Mouse (Mus musculus) neutrophil, adult 65 days (primary cell): ENCODE measurements around the gene Agtr1b. TPM values are rescaled to one million over a fixed set of nuclear protein-coding genes. Genes with fewer than 3 reads are reported as not detected.

ENCODE experiments used
- total RNA-seq: library from RNA; stranded (reverse); gene quantifications from 2 replicates; pipeline ENCODE4 v1.2.4, GENCODE M21; 2023

Gene Agtr1b
- total RNA-seq, result not detected in 2 replicates

DNA sequence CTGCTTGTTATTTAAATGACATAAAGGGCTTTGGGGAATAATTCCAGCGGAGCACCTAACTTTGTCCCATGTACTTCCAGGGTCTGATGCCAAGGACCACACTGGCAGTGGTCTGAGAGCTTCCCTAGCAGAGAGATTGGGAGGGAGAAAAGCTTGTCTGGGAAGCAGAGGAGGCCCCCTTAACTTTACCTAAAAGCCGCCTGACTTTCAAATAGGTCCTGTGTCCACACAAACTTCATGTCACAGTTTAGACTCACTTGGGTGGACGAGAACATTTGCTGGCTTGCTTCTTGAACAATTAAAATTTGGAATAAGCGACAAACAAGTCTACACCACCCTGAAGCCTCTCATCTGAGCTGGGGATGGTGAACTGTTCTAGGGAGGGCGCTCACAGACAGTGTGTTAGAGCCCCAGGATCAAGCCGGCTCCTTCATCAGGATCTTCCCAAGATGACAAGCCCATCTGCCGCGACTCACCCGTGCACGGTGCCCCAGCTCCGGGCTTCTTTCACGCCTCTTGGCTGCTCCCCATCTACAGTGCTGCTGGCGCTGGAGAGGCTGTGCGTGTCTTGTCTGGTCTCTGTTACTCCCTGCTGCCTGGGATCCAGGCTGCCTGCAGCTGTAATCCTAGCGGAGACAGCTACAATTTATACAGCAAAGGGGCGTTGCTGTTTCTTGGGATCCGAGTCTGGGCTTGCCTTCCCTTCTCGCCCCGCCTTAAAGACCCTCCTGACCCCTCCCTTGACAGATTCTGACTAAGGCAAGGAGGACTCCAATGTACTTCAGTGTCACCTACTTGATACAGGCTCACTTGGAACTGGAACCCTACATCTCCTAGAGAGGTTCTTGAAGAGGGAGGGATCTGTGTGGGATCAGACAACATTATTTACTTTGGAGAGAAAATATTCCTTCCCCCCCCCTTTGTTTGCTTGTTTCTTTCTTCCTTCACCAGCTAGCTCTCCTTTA, at the start of gene Agtr1b:
Gene Agtr1b, minus strand, starts transcription at position 620 of the 965 bp plus-strand sequence.

DNA sequence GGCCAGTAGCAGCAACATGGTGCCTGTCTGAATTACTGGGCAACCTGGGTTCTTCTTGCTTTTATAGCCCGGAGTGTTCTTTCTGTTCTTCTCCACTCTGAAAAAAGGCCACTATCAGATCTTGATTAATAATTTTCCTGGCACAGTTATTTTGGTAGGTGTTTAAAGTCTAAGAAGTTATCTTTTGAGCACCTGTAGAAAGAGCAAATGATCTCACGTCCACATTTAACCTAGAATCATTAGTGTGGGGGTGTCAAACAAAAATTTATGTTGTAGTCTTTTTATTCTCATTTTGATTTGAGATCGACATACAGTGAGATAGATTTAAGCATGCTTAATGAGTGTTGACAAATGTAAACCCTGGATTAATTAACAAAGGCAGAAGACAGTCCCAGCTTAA, 91.3 kb downstream of the Agtr1b start, which contains the start of gene Cpb1:
Gene Cpb1, minus strand, starts transcription at position 101 of the 400 bp plus-strand sequence.

Other genes with a start within 250 kb of the Agtr1b start
- 141 and 149 TPM in 2 replicates for gene Gyg, start 211.9 kb downstream of the Agtr1b start, total RNA-seq
- 4.6 and 5.7 TPM in 2 replicates for gene Cpa3, start 125.0 kb downstream of the Agtr1b start, total RNA-seq
- gene Cpb1, start 91.4 kb downstream of the Agtr1b start, total RNA-seq, result not detected in 2 replicates